Mouse (Mus musculus): ENCODE data around the gene Krtap7-1.

Gene Krtap7-1

DNA sequence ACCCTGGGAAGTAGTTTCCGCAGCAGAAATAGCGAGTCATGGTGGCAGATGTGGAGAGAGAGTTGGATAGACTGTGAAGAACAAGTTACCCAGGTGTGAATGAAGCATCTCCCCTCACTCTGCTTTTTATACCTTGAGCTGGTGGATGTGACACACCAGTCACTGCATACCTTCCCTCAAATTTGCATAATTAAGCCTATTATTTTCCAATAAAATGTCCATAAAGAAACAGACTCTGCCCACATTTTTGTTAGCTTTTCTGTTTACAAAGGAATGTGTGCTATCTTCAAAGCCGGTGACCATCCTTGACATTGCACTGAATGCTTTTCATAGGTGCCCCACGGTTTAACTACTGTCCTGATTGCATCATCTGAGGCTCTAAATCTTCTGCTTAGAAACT is at the start of gene Krtap7-1:
Gene Krtap7-1, minus strand, starts transcription at position 101 of the 400 bp plus-strand sequence.
- DNase-seq (ENCODE audit: low read depth, low spot score): no peak

DNA sequence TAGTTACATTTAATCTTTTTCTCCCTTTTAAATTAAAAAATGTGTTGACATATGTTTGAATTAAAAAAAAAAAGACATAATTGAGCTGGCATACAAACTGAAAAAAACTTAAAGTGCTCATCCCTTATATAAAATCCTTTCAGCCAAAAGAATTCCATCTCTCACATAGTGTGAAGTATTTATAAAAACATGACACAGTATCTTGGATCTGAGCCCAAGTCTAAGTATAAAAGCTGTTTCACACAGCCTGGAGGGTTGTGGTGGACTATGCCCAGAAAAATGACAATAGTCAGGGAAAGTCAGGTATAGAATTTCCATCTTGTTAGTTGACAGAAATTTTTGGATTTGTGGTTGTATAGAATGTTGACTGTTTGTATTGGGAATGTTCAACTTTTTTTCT is 42.2 kb upstream of the Krtap7-1 start:
- DNase-seq (ENCODE audit: low read depth, low spot score): no peak

DNA sequence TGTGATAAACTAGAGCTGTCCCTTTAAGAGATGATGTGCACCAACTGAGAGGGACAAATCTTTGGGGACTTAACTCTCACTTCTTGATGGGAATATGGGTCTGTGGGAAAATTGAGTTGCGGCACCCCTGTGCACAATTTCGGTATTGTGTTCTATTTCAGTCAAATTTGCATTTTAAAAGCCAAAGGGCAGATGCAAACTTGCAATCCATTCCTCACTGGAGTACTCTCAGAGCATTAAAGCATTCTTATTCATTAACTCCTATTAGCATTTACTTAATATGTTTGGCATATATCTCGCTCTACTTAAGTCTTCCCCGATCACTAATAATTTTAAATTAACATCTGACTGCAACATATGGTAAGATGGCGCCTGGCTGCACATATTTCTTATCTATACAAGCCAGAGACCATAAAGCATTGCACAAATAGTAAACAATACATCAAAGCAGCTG is 29.9 kb upstream of the Krtap7-1 start:
- DNase-seq (ENCODE audit: low read depth, low spot score): no peak

DNA sequence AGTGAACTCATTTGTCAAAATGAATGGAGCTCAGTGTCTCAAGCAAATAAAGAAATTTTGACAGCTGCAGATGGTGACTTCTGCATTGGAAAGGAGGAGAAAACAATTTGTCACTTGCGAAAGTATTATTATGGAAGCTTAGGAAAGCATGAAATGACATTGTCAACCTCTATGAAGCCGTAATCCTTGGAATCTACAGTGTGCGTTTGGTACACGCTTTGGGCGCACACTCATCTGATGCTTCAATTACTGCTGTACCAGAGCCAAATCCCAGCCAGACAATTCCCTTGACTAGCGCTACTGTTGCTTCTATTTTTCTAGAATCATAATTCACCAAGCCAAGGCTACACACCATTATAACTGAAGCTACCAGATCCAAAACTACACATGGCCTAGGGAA is 29.2 kb upstream of the Krtap7-1 start:
- no peak for DNase-seq (ENCODE audit: low read depth, low spot score)

DNA sequence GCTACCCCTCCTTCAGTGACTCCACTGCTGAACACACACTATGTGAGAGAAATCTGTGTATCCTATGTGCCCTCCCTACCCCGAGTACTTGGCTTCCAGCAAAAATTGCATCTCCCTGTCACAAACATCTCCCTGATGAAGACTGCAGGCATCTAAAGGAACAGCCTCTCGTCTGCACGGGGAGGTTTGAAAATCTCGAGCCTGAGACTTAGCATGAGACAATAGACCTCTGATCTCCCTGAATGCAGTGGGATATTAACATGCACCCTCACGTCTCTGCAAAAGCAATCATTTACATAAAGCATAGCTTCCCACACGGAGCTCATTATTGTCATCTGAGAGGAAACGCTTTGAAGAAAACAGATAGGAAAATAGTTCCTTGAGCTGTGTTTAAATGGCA is 22.4 kb upstream of the Krtap7-1 start:
- DNase-seq (ENCODE audit: low read depth, low spot score): no peak

DNA sequence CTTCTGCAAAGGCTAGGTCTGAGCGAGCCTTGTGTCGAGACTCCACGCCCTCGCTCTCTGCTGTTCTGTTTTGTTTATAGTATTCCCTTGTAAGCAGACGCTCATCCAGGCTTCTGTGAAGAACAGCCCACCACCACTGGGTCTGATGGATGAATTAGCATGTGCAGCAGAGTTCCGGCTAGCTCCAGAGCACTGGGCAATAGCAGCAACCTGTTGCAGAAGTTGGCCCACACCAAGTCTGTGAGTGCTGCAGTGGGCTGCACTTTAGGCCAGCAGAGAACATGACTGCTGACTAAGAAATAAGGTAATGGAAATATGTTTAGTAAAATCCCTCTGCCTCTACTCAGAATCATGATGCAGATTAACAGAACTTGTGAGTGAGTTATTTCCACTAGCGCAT is 21.7 kb upstream of the Krtap7-1 start:
- DNase-seq (ENCODE audit: low read depth, low spot score): no peak

DNA sequence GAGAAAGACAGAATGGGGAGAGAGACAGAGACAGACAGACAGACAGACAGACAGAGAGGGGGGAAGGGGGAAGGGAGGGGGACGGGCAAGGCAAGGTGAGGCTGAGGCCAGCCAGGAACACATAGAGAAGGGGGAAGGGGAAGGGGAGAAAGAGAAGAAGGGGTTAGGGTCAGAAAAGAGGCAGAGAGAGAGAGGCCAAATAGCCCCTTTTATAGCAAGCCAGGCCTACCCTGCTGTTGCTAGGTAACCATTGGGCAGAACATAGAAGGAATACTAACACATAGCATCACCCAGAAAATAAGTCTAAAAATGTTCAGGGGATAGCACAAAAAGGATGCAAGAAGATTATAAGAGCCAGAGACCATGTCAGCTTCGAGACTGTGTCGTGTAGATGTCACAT is 20.3 kb upstream of the Krtap7-1 start:
- DNase-seq (ENCODE audit: low read depth, low spot score): no peak

DNA sequence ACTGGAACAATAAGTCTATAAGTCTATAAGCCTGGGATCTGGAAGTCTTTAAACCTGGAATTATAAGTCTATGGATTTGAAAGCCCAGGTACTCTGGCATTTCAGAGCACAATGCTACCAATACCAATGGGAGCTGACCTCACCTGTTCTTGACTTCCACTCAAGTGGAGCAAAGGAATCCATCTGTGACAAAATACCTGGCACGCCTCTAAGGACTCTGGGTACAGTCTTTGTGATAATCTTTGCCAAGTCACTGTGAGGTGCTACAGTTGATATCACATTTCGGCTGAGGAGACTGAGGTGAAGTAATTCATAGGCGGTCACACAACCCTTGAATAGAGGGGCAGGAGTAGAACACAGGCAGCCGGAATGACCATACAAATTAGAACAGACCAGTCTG is 12.9 kb upstream of the Krtap7-1 start:
- DNase-seq (ENCODE audit: low read depth, low spot score): no peak

DNA sequence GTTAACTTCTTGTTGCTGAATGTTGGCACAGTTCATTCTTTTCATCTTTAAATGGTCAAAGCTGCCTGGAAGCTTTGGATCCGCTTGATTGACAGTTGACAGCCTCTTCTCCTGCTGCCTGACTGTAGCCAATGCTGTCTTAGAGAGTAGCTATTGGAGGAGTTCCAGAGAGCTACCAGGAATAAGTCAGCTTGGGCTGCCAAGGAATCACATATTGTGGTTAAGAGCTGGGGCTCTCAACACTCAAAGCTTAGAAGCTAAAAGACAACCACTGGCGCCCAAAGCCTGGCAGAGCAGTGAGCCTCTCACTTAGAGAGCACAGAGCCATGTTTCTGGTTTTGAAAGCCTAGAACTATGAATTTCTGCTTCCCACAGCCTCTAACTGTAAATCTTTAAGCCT is 12.4 kb upstream of the Krtap7-1 start:
- no peak for DNase-seq (ENCODE audit: low read depth, low spot score)

DNA sequence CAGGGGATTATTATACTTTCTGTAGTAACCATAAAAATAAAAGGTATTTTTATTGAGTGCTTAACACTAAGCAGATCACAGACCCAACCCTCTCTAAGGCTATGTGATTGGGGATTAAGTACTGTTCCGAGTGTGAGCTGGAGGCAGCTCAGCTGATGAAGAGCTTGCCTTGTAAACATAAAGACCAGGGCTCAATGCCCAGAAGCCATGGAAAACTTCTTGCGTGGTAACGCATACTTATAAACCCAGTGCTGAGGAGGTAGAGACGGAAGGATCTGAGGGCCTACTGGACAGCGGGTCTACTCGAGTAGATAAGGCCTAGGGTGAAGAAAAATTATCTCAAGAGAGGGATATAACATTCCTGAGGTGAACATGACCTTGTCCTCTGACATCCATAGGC is 12.0 kb upstream of the Krtap7-1 start:
- DNase-seq (ENCODE audit: low read depth, low spot score): no peak

DNA sequence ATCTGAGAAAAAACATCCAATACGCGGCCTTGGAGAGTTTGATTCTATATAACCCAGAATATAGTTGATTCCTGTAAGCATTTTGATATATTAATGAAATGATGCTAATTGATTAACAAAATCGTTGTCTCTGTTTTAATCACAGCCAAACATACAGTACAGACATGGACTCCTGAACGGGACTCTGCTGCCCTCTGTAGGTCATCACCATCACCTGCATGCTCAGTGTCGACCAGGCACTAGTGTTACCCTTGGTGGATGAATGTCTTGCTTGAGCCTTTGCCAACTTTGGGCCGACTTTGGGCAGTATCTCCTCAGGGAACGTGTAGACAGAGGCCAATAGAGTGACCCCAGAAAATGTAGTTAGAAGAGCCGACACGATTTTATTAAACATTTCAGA is 9.5 kb upstream of the Krtap7-1 start:
- DNase-seq (ENCODE audit: low read depth, low spot score): no peak

DNA sequence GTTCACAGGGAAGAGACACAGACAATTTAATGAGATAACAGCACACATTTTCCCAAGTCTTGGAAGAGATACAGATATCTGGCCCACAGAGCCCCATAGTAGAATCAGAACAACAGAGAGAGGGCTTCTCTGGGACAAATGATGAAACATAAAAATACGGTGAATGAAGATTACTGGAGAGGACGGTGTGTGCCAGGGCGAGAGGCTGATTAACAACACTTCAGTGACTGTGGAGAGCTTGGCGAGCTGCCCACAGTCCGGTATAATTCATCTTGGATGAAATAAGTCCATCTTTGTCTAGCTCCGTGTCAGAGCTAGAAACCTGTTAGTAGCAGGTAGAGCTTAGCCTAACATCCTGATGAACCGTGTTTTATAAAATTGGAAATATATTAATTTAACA is 5.3 kb upstream of the Krtap7-1 start:
- DNase-seq (ENCODE audit: low read depth, low spot score): no peak

DNA sequence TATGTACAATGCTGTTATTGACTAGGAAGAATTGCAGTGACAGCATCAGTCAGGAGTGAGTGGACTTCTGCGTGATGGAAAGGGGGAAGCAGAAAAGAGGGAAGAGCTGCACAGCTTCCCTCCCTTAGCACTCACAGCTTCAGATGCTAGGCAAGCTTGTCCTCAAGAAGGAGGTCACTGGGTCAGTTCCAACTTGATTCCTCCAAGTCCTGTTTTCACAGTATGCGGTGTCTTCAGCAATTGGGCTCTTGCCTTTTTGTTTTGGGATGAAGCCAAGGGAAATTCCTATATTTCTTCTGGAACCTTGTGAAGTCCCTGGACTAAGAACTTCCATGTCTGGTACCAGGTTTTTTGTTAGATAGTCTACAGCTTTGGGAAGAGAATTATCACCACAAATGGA is 4.6 kb downstream of the Krtap7-1 start:
- no peak for DNase-seq (ENCODE audit: low read depth, low spot score)

DNA sequence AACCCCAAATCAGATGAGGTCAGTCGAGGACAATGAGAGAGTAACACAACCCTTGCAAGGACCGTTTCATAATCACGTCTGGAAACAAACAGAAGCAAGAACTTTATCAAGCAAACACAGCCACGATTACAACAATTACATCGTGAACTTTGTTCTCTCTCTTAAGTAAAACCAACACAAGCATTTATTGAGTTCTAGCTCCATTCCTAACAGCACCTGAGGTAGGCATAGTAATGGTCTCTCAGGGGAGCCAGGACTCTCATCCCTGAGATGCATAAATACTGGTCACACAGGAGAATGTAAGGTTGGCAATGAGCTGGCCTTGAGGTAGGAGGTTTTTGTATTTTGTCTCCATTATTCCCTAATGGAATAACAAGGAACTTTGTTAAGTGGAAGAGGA is 6.3 kb downstream of the Krtap7-1 start:
- no peak for DNase-seq (ENCODE audit: low read depth, low spot score)

DNA sequence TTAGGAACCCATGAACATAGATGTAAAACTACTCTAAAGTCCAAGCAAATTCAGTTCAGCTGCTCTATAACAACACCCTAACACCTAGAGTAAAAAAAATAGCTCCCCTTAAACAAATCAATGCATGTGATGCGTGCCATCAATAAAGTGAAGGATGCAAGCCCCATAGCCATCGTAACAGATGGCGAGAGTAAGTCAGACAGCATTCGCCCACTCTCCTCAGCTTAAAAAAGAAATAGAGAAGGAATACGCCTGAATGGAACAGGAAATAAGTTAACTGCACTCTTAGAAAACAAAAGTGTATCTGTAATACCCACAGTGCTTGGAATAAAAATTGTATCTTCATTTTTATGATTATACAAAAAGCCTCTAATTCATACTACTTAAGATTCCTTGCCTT is 11.1 kb downstream of the Krtap7-1 start:
- no peak for DNase-seq (ENCODE audit: low read depth, low spot score)

DNA sequence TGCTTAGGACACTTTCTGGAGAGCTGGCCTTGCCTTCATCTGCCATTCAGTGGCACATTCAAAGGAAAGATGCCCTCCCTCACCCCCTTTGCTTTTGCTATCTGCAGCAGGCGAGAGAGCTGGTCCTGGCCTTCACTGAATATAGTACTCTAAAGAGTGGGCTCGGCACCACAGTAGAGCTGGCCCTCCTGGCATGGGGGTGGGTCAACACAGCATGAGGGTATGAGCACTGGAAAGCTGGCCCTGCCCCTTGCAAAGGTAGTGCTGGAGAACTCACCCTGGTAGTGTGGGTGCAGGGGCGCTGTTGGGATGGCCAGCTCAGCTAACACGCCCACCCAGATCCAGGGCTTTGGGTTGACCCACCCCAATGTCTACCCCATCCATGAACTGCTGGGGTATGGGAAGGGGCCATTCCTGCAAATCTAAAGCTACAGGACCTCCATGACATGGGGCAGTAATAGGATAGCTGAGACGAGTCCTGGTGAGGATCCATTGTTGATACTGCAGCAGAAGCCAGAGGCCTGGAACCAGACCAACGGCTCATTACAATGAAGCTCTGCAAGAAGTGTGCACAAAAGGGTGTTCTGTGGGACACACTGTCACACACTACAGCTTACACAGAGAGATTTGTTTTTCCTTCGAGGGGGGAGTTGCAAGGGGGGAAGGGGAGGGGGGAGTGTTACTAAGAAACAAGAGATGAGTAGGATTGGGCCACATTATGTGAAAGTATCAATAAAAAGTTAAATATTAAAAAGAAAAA is 12.5 kb downstream of the Krtap7-1 start:
- DNase-seq (ENCODE audit: low read depth, low spot score): no peak

DNA sequence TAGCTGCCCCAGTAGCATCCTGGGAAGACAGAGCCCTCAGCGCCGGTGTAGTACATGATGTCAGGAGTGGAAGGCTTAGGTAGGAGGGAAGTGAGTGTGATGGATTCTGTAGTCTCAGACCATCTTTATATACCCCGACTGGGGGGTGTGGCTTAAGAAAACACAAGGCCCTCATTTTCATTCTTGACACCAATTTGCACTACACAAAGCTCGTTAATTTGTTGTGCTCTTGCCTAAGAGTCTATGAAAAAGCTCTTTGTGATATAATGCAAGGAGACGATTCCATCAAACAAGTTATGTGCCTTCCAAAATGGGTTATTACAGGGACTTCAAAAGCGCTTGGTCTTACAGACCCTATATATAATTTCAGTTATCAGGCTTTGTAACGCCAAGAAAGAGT is 20.3 kb downstream of the Krtap7-1 start, which contains the start of gene Krtap8-1:
Gene Krtap8-1, minus strand, starts transcription at position 101 of the 400 bp plus-strand sequence.
- no peak for DNase-seq (ENCODE audit: low read depth, low spot score)

DNA sequence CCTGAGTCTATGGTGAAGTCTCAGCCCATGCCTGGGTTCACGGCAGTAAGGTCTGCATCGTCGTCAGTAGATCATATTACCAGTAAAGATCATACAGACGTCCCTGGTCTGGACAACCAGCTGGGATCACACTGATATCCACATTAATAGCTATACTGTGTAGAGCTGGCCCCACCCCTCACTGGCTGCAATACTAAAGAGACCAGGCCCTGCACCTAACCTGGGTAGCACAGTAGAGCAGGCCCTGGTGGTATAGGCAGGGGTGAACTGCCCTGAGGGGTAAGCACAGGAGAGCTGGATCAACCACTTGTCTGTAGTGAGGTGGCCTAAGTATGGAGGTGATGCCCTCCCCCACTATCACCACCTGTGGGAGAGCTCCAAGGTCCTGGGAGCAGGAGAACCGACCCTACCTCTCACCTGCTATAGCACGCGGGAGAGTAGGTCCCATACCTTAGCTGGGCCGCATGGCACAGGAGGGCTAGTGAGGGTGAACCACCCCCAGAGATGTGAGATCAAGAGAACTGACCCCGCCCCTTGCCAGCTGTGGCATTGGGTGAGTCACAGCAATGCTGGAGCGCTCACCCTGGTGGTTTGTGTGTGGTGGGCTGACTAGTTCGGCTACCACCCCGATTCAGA is 30.3 kb downstream of the Krtap7-1 start:
- DNase-seq (ENCODE audit: low read depth, low spot score): no peak

DNA sequence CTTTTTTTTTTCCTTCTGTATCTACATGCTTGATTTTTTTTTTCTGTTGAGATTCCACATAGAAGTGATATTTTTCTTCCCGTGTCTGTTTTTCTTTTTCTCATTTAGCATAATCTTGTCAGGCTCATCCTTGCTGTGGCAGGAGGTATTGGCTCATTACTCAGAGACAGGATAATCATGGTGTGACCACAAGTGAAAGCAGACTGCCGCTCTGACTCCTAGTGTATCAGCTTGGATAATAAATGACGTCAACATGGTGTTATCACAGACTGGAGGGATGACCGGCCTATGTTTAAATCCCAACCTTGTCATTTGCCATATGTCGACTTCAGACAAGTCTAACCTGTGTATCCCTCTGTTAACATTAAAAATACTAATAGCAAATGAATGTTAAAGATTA is 46.9 kb downstream of the Krtap7-1 start:
- DNase-seq (ENCODE audit: low read depth, low spot score): peak; percentile 2
